Mouse (Mus musculus) myocyte (in vitro differentiated cells): Measurements from ENCODE around the gene Myo1d.

Experiments
- CEBPB ChIP-seq: IDR thresholded peaks from 2 replicates; pipeline ENCODE4 v1.6.1; 2011; ENCODE audit warnings: mild to moderate bottlenecking, moderate library complexity; ENCODE audit not compliant: poor library complexity, insufficient read depth, severe bottlenecking
- E2F4 ChIP-seq: IDR thresholded peaks from one replicate; pipeline ENCODE4 v1.6.1; 2011; ENCODE audit warnings: mild to moderate bottlenecking, control low read depth, moderate library complexity; ENCODE audit not compliant: insufficient read depth
- MAX ChIP-seq: IDR thresholded peaks from one replicate; pipeline ENCODE4 v1.6.1; 2011; ENCODE audit warnings: low read depth, mild to moderate bottlenecking, control low read depth
- MYOG ChIP-seq, 3 experiments: IDR thresholded peaks; one replicate each; pipeline ENCODE4 v1.6.1; 2011; ENCODE audit warnings: control low read depth in 2 of 3, low read depth in 2 of 3, mild to moderate bottlenecking in 2 of 3; ENCODE audit not compliant: insufficient read length in 2 of 3, control insufficient read depth in 1 of 3, insufficient read depth in 1 of 3
- POLR2A ChIP-seq: IDR thresholded peaks from one replicate; pipeline ENCODE4 v1.6.1; 2011; ENCODE audit warnings: low read depth, mild to moderate bottlenecking, control low read depth, moderate library complexity; ENCODE audit not compliant: insufficient read length
- POLR2AphosphoS2 ChIP-seq: IDR thresholded peaks from one replicate; pipeline ENCODE4 v1.6.1; 2011; ENCODE audit warnings: low read depth, control low read depth; ENCODE audit not compliant: insufficient read length
- REST ChIP-seq: IDR thresholded peaks from one replicate; pipeline ENCODE4 v1.6.1; 2011; ENCODE audit warnings: mild to moderate bottlenecking, control low read depth, moderate library complexity; ENCODE audit not compliant: insufficient read depth, insufficient read length
- USF1 ChIP-seq: IDR thresholded peaks from one replicate; pipeline ENCODE4 v1.6.1; 2011; ENCODE audit warnings: low read depth, mild to moderate bottlenecking, control low read depth, moderate library complexity

GRCm38 (mm10) chr11:80645111-80645510, 134.7 kb downstream of the Myo1d start:
- no peak for TF ChIP-seq E2F4
- no peak for TF ChIP-seq POLR2A
- no peak for TF ChIP-seq CEBPB
- TF ChIP-seq MYOG (IDR thresholded peaks at IDR 0.05; ENCODE audit: control insufficient read depth in 1 of 3, insufficient read depth in 1 of 3, insufficient read length in 2 of 3, low read depth in 2 of 3): no peak
- TF ChIP-seq REST: no peak
- no peak for TF ChIP-seq POLR2AphosphoS2
- TF ChIP-seq MAX: no peak
- no peak for TF ChIP-seq USF1
